Mouse (Mus musculus): ENCODE measurements around the gene Prorsd1.

The Prorsd1 gene

GRCm38 (mm10) chr11:29503948-29504893, 10.6 kb downstream of the Prorsd1 start:
- no peak for DNase-seq (ENCODE audit: low spot score)

- DNase-seq (ENCODE audit: low spot score): no peak
Measured at GRCm38 (mm10) chr11:29496962-29497361, 17.9 kb downstream of the Prorsd1 start.

- DNase-seq (ENCODE audit: low spot score): no peak
Measured at GRCm38 (mm10) chr11:29493135-29493534, 21.7 kb downstream of the Prorsd1 start.

- DNase-seq (ENCODE audit: low spot score): no peak
Measured at GRCm38 (mm10) chr11:29474676-29475075, 40.2 kb downstream of the Prorsd1 start.

Measured in layer of hippocampus, adult 11-12 months (tissue).